Mouse (Mus musculus) limb, embryonic 14.5 days (tissue): ENCODE data around the gene Pcsk4. TPM values are rescaled to one million over a fixed set of nuclear protein-coding genes. Genes with fewer than 3 reads are reported as not detected.

ENCODE experiments used
- ATAC-seq: fragments of 200-750 bp; cut with Nextera tagmentation; 2 replicates; pipeline ENCODE4 v1.8.0; 2017; ENCODE audit warnings: low read depth, moderate number of reproducible peaks, moderate TSS enrichment; ENCODE audit not compliant: low FRiP score
- DNase-seq: peaks from one replicate; pipeline ENCODE4 v3.0.0-alpha.2; 2015; ENCODE audit warnings: low spot score
- H3K27ac ChIP-seq: fragments of 300-500 bp; sonication (generic); replicated peaks from 2 replicates; pipeline ENCODE4 v1.5.1; 2014; ENCODE audit warnings: low read depth, mild to moderate bottlenecking, low read length, moderate library complexity, mixed read lengths
- H3K27me3 ChIP-seq: fragments of 300-500 bp; sonication (generic); 2 replicates; pipeline ENCODE4 v1.6.1; 2014; ENCODE audit warnings: low read length, mixed read lengths; ENCODE audit not compliant: control insufficient read depth, insufficient read depth
- H3K36me3 ChIP-seq: fragments of 300-500 bp; sonication (generic); 2 replicates; pipeline ENCODE4 v1.6.1; 2014; ENCODE audit warnings: mild to moderate bottlenecking, low read length, moderate library complexity, mixed read lengths; ENCODE audit not compliant: control insufficient read depth, insufficient read depth
- H3K4me1 ChIP-seq: fragments of 300-500 bp; sonication (generic); 2 replicates; pipeline ENCODE4 v1.6.1; 2014; ENCODE audit warnings: antibody characterized with exemption, low read length, mixed read lengths; ENCODE audit not compliant: control insufficient read depth, insufficient read depth
- H3K4me2 ChIP-seq: fragments of 300-500 bp; sonication (generic); replicated peaks from 2 replicates; pipeline ENCODE4 v1.6.1; 2014; ENCODE audit warnings: low read depth, mild to moderate bottlenecking, low read length, moderate library complexity; ENCODE audit not compliant: severe bottlenecking
- H3K4me3 ChIP-seq: fragments of 300-500 bp; sonication (generic); replicated peaks from 2 replicates; pipeline ENCODE4 v1.5.1; 2014; ENCODE audit warnings: low read length
- H3K9ac ChIP-seq: fragments of 300-500 bp; sonication (generic); 2 replicates; pipeline ENCODE4 v1.6.1; 2014; ENCODE audit warnings: mild to moderate bottlenecking, low read depth, low read length, moderate library complexity; ENCODE audit not compliant: severe bottlenecking
- H3K9me3 ChIP-seq: fragments of 300-500 bp; sonication (generic); 2 replicates; pipeline ENCODE4 v1.6.1; 2016; ENCODE audit warnings: low read length; ENCODE audit not compliant: control insufficient read depth
- POLR2A ChIP-seq: fragments of 200-500 bp; IDR thresholded peaks from 2 replicates; pipeline ENCODE4 v1.8.0; 2012; ENCODE audit warnings: inconsistent platforms, mild to moderate bottlenecking, moderate library complexity, borderline replicate concordance; ENCODE audit not compliant: insufficient read depth, insufficient read length; ENCODE audit errors: extremely low read depth
- WGBS: fragments of 180-500 bp; shearing (Covaris S2); extraction: QIAGEN DNeasy Blood & Tissue Kit; methylation state at CpG from one replicate; pipeline ENCODE4 v1.1.7; 2014; 5-methylcytosine and 5-hydroxymethylcytosine counted together
- polyA plus RNA-seq, 2 experiments: library from polyadenylated mRNA; depleted of rRNA in 1 of 2; stranded (reverse) in 1 of 2; unstranded in 1 of 2; fragments of >200 nt; fragmentation: Nextera tagmentation in 1 of 2; extraction: Ambion mirVana in 1 of 2; gene quantifications; 2 replicates each; pipeline versions ENCODE4 v1.2.1 to v1.2.3; 2012 to 2014

The Pcsk4 gene
- polyA plus RNA-seq, 2 experiments, result 4.2 to 7.8 TPM

GRCm38 (mm10) chr10:80311560-80311959, 17.7 kb downstream of the Pcsk4 start:
- DNase-seq (no peak), ATAC-seq (no peak)
- peaks cover 62% of the 10 kb centered on the region for H3K27me3 ChIP-seq
- 78% methylated on average over 16 of the region's 16 CpGs for WGBS
- no peak for TF ChIP-seq POLR2A
- H3K27ac ChIP-seq, result no peak overlapping the region
- no peak overlapping the region for H3K4me3 ChIP-seq
- H3K9ac ChIP-seq, result no peak overlapping the region
- no peaks in the 10 kb centered on the region for H3K4me1 ChIP-seq
- H3K4me2 ChIP-seq, result no peak overlapping the region
- H3K36me3 ChIP-seq, result no peaks in the 10 kb centered on the region
- H3K9me3 ChIP-seq, result no peaks in the 10 kb centered on the region

- H3K27me3 ChIP-seq, result peaks cover 49% of the 10 kb centered on the region
Observed at GRCm38 (mm10) chr10:80304862-80305261, 24.4 kb downstream of the Pcsk4 start.

DNA sequence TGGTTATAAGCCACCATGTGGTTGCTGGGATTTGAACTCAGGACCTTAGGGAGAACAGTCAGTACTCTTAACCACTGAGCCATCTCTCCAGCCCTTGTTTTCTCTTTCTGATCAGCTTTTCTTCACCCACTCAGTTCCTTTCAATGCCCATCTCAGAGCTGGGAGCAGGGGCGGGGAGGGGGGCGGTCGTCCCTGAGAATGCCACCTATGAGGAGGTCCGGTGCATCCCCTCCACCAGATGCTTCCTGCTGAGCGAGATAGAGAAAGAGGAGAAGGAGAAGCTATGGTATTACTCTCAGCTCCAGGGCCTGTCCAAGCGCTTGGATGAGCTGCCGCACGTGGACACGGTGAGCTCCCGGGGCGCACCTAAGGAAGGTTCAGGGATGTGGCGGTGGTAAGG, 24.8 kb downstream of the Pcsk4 start:
- Histone ChIP-seq H3K27ac (no peak overlapping the region), H3K4me1 (no peaks in the 10 kb centered on the region), H3K36me3 (no peaks in the 10 kb centered on the region), H3K27me3 (peaks cover 53% of the 10 kb centered on the region), H3K4me3 (no peak overlapping the region), H3K9ac (no peak overlapping the region), H3K9me3 (no peaks in the 10 kb centered on the region), H3K4me2 (0 out of 2 replicates have a peak overlapping the region, but pooled peaks have one; percentile 2)
- WGBS, result 18% methylated on average over 12 of the region's 12 CpGs
- no peak for ATAC-seq
- DNase-seq, result no peak
- no peak for TF ChIP-seq POLR2A

More at GRCm38 (mm10) chr10:80304862-80305261, 24.4 kb downstream of the Pcsk4 start:
- no peak overlapping the region for H3K4me3 ChIP-seq
- no peak overlapping the region for H3K9ac ChIP-seq
- TF ChIP-seq POLR2A, result no peak
- H3K36me3 ChIP-seq, result no peaks in the 10 kb centered on the region
- H3K9me3 ChIP-seq, result no peaks in the 10 kb centered on the region
- H3K4me1 ChIP-seq, result no peaks in the 10 kb centered on the region
- DNase-seq (no peak), ATAC-seq (no peak)
- H3K4me2 ChIP-seq, result 0 out of 2 replicates have a peak overlapping the region, but pooled peaks have one; percentile 2
- H3K27ac ChIP-seq, result no peak overlapping the region
- 13% methylated on average over 25 of the region's 25 CpGs for WGBS

DNA sequence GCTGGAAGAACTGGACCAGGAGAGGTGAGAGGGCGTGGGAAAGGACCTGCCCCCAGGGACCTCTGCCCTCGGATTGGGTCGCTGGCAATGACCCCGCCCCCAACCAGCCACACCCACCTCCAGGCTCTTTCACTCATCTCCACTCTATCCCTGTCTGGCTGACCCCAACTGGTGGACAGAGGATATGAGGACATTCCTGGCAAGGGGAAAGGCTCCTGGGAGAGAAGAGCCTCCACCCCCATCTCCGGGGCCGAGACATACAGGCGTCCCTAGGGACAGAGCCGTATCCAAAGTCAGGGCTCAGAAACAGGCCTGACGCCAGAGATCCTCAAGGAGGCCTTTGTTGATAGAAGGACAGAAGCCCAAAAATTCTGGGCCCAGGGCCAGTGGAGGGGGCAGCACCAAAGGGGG, 26.8 kb downstream of the Pcsk4 start:
- Histone ChIP-seq H3K9ac (no peak overlapping the region), H3K27ac (no peak overlapping the region), H3K4me3 (no peak overlapping the region), H3K27me3 (peaks cover 67% of the 10 kb centered on the region), H3K4me2 (no peak overlapping the region; the same call in 1 of the 2 replicates), H3K36me3 (no peaks in the 10 kb centered on the region), H3K9me3 (no peaks in the 10 kb centered on the region), H3K4me1 (no peaks in the 10 kb centered on the region)
- 9% methylated on average over 9 of the region's 9 CpGs for WGBS
- TF ChIP-seq POLR2A, result no peak
- no peak for ATAC-seq
- no peak for DNase-seq

- Histone ChIP-seq H3K4me3 (no peak overlapping the region), H3K27ac (no peak overlapping the region), H3K9ac (no peak overlapping the region), H3K27me3 (peaks cover 67% of the 10 kb centered on the region), H3K4me1 (no peaks in the 10 kb centered on the region), H3K9me3 (no peaks in the 10 kb centered on the region), H3K36me3 (no peaks in the 10 kb centered on the region), H3K4me2 (no peak overlapping the region; the same call in 1 of the 2 replicates)
- WGBS, result 44% methylated on average over 5 of the region's 5 CpGs
- TF ChIP-seq POLR2A, result no peak
- ATAC-seq, result no peak
- no peak for DNase-seq
Observed at GRCm38 (mm10) chr10:80302082-80302355, 27.3 kb downstream of the Pcsk4 start.
